Mouse (Mus musculus): ENCODE data around the gene Adamts6. TPM values are rescaled to one million over a fixed set of nuclear protein-coding genes. Genes with fewer than 3 reads are reported as not detected.
A peak's percentile ranks its signal among the peaks of the same experiment; 100 is the strongest.

The Adamts6 gene
- 3.9 and 4.5 TPM in 2 replicates for polyA plus RNA-seq (2016; fragmentation: Nextera tagmentation; extraction: Ambion mirVana)

- ATAC-seq (ENCODE audit: insufficient number of reproducible peaks, insufficient read depth, low FRiP score, low TSS enrichment, low read depth): no peak
- under 1% methylated on average over 23 of the region's 23 CpGs for WGBS
These were observed at the start of gene Adamts6 for GRCm38 (mm10) chr13:104287366-104288225. Gene Adamts6 (plus strand): TSS chr13:104287835.

DNA sequence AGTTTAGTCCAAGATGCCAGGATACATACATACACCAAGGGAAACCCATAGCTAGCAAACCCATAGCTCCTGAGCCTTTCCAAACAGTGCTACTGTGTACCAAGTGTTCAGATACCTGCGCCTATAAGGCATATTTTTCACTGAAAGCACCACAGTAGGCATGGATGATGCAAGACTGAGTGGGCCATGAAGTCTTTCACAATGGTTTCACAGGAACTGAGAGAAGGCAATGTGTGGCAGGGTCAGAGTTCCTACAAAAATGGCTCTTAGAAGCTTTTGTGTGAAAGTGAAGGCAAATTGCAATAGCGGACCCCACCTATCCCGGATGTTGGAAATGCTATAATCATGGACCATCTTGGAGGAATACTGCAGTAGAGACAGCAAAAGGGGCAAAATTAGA, 28.6 kb upstream of the Adamts6 start:
- Histone ChIP-seq H3K4me1 (replicated peaks) (no peaks in the 10 kb centered on the region), H3K27ac (no peak overlapping the region), H3K9me3 (peaks cover 3% of the 10 kb centered on the region; the same call in 1 of the 2 replicates), H3K4me2 (no peak overlapping the region), H3K27me3 (no peaks in the 10 kb centered on the region), H3K36me3 (no peaks in the 10 kb centered on the region), H3K9ac (replicated peaks) (no peak overlapping the region), H3K4me3 (replicated peaks) (no peak overlapping the region)
- no peak for ATAC-seq (ENCODE audit: insufficient number of reproducible peaks, insufficient read depth, low FRiP score, low TSS enrichment, low read depth)
- 94% methylated on average over 3 of the region's 3 CpGs for WGBS

More at GRCm38 (mm10) chr13:104287366-104288225, at the start of gene Adamts6:
- peak within 1 kb of the TSS; percentile 40 for H3K4me3 ChIP-seq (replicated peaks)
- H3K4me1 ChIP-seq (replicated peaks): no peaks in the 10 kb centered on the region; the same call in 1 of the 2 replicates
- no peaks in the 10 kb centered on the region for H3K27me3 ChIP-seq
- no peaks in the 10 kb centered on the region for H3K36me3 ChIP-seq
- no peaks in the 10 kb centered on the region for H3K9me3 ChIP-seq
- peak within 1 kb of the TSS; percentile 76 for H3K4me2 ChIP-seq
- H3K9ac ChIP-seq (replicated peaks): peak within 1 kb of the TSS; percentile 63
- peak within 1 kb of the TSS; percentile 91 for H3K27ac ChIP-seq

GRCm38 (mm10) chr13:104285031-104285431, 2.6 kb upstream of the Adamts6 start:
- ATAC-seq (ENCODE audit: insufficient number of reproducible peaks, insufficient read depth, low FRiP score, low TSS enrichment, low read depth): no peak
- H3K9me3 ChIP-seq: no peaks in the 10 kb centered on the region
- no peak overlapping the region for H3K4me3 ChIP-seq (replicated peaks)
- no peak overlapping the region for H3K9ac ChIP-seq (replicated peaks)
- peak overlapping the region; percentile 76 for H3K4me2 ChIP-seq
- H3K27ac ChIP-seq: peak overlapping the region; percentile 75; the same call in 1 of the 2 replicates
- H3K36me3 ChIP-seq: no peaks in the 10 kb centered on the region
- WGBS: 3% methylated on average over 2 of the region's 2 CpGs
- H3K4me1 ChIP-seq (replicated peaks): no peaks in the 10 kb centered on the region; the same call in 1 of the 2 replicates
- no peaks in the 10 kb centered on the region for H3K27me3 ChIP-seq

GRCm38 (mm10) chr13:104285737-104286311, 1.8 kb upstream of the Adamts6 start:
- Histone ChIP-seq H3K4me2 (peak overlapping the region; percentile 76), H3K4me3 (replicated peaks) (peak overlapping the region; percentile 40), H3K27me3 (no peaks in the 10 kb centered on the region), H3K4me1 (replicated peaks) (no peaks in the 10 kb centered on the region; the same call in 1 of the 2 replicates), H3K9me3 (no peaks in the 10 kb centered on the region), H3K9ac (replicated peaks) (peak overlapping the region; percentile 53), H3K27ac (peak overlapping the region; percentile 75), H3K36me3 (no peaks in the 10 kb centered on the region)
- 3% methylated on average over 10 of the region's 10 CpGs for WGBS
- no peak for ATAC-seq (ENCODE audit: insufficient number of reproducible peaks, insufficient read depth, low FRiP score, low TSS enrichment, low read depth)

DNA sequence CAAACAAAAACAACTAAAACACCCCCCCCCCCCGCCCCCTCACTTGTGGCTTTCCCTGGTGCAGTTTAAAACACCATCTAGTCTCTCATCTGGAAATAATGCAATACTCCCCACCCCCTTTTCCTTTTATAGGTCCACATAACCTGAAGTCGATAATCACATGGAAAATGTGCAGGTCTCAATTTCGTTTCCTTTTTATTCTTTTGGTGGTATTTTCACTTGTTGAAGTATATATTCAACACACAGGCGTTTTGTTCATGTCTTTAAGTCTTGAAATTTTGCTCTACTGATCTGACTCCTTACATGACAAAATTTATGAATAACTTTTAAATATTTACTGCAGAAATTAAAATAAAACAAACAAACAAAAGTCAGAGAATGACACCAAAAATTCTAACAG, 1.3 kb upstream of the Adamts6 start:
- Histone ChIP-seq H3K4me2 (peak overlapping the region; percentile 76), H3K9me3 (no peaks in the 10 kb centered on the region), H3K27me3 (no peaks in the 10 kb centered on the region), H3K27ac (peak overlapping the region; percentile 91), H3K4me3 (replicated peaks) (peak overlapping the region; percentile 40), H3K36me3 (no peaks in the 10 kb centered on the region), H3K9ac (replicated peaks) (peak overlapping the region; percentile 53; the same call in 1 of the 2 replicates), H3K4me1 (replicated peaks) (no peaks in the 10 kb centered on the region; the same call in 1 of the 2 replicates)
- ATAC-seq (ENCODE audit: insufficient number of reproducible peaks, insufficient read depth, low FRiP score, low TSS enrichment, low read depth): no peak
- WGBS: 0% methylated on average over 4 of the region's 4 CpGs

DNA sequence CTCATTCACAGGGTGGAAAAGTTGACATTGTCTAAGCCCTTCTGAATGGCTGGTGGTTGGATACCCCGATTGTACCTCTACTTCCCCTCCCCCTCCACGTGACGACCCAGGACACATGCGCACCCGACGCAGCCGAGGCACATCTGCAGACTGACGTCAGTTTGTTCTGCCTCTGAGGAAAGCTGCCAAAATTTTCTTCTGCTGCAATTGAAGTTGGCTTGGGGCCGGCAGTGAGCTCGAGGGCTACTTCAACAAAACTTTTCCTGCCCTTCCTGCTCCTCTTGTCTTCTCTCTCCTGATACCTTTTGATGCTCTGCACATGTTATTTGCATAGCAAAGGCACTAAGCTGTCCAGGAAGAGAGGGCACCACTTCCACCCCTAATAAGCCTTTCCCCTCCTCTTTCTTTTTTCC, 732 bp upstream of the Adamts6 start:
- H3K9me3 ChIP-seq: no peaks in the 10 kb centered on the region
- ATAC-seq (ENCODE audit: insufficient number of reproducible peaks, insufficient read depth, low FRiP score, low TSS enrichment, low read depth): peak; percentile 86
- under 1% methylated on average over 10 of the region's 10 CpGs for WGBS
- H3K4me3 ChIP-seq (replicated peaks): peak overlapping the region; percentile 40
- no peaks in the 10 kb centered on the region; the same call in 1 of the 2 replicates for H3K4me1 ChIP-seq (replicated peaks)
- H3K4me2 ChIP-seq: peak overlapping the region; percentile 76
- H3K9ac ChIP-seq (replicated peaks): peak overlapping the region; percentile 37
- H3K36me3 ChIP-seq: no peaks in the 10 kb centered on the region
- no peaks in the 10 kb centered on the region for H3K27me3 ChIP-seq
- H3K27ac ChIP-seq: peak overlapping the region; percentile 91

DNA sequence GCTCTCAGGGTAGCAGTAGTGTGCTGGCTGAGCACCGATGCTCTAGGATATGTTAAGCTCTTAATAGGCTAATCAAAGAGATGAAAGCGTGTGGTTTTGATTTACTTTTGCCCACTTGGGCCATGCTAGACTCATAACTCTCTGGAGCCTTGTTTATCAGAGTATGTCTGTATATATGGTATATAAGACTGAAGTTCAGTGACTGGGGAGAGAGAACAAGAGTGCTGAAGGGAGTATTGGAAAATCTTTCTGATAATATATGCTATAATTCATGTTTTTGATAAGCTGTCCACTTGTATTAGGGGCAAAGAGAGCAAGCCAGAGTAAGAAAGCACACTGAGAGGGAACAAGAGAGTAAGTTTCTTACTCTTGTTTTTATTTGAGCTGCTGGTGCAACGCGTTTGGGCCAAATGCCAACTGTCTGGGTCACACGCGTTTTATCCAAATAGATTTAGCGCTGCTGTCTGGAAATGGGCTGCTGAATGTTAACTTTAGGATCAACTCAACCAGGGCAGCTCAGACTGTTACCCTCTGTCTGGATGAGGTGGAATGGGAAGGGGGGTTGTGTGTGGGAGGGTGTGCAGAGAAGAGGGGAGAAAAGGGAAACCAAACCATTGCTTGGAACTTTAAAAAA, 708 bp downstream of the Adamts6 start:
- 2% methylated on average over 7 of the region's 7 CpGs for WGBS
- Histone ChIP-seq H3K4me3 (replicated peaks) (peak overlapping the region; percentile 40), H3K9me3 (no peaks in the 10 kb centered on the region), H3K9ac (replicated peaks) (peak overlapping the region; percentile 63), H3K27ac (peak overlapping the region; percentile 91), H3K4me1 (replicated peaks) (no peaks in the 10 kb centered on the region; the same call in 1 of the 2 replicates), H3K4me2 (peak overlapping the region; percentile 76), H3K27me3 (no peaks in the 10 kb centered on the region), H3K36me3 (no peaks in the 10 kb centered on the region)
- peak; percentile 83 for ATAC-seq (ENCODE audit: insufficient number of reproducible peaks, insufficient read depth, low FRiP score, low TSS enrichment, low read depth)

GRCm38 (mm10) chr13:104289176-104289575, 1.5 kb downstream of the Adamts6 start:
- Histone ChIP-seq H3K27ac (no peak overlapping the region), H3K4me2 (peak overlapping the region; percentile 76), H3K9ac (replicated peaks) (no peak overlapping the region), H3K4me1 (replicated peaks) (no peaks in the 10 kb centered on the region; the same call in 1 of the 2 replicates), H3K27me3 (no peaks in the 10 kb centered on the region), H3K36me3 (no peaks in the 10 kb centered on the region), H3K4me3 (replicated peaks) (peak overlapping the region; percentile 40), H3K9me3 (no peaks in the 10 kb centered on the region)
- ATAC-seq (ENCODE audit: insufficient number of reproducible peaks, insufficient read depth, low FRiP score, low TSS enrichment, low read depth): no peak

GRCm38 (mm10) chr13:104295472-104295871, 7.8 kb downstream of the Adamts6 start:
- Histone ChIP-seq H3K27ac (no peak overlapping the region), H3K9me3 (no peaks in the 10 kb centered on the region), H3K9ac (replicated peaks) (no peak overlapping the region), H3K4me1 (replicated peaks) (no peaks in the 10 kb centered on the region), H3K4me3 (replicated peaks) (no peak overlapping the region), H3K4me2 (no peak overlapping the region), H3K36me3 (peaks cover 7% of the 10 kb centered on the region), H3K27me3 (no peaks in the 10 kb centered on the region)
- no peak for ATAC-seq (ENCODE audit: insufficient number of reproducible peaks, insufficient read depth, low FRiP score, low TSS enrichment, low read depth)
- 91% methylated on average over 1 of the region's 1 CpGs for WGBS

DNA sequence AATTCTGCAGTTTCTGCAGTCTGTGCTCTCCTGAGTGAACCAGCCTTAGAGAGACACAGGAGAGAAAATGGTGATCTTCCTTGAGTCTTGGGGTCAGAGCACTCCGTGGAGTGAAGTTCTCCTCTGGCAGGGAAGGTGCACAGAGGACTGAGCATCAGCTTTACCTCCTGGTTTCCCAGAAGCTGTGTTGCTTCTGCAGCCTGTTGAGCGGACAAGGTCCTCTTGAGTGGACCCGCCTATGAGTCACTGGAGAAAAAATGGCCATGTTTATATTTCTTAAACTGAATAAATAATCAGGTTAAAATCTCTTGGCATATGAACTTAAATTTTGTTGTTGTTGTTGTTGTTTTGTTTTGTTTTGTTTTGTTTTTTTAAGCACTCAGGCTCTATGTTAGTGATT, 41.7 kb downstream of the Adamts6 start:
- no peaks in the 10 kb centered on the region for H3K9me3 ChIP-seq
- H3K36me3 ChIP-seq: peaks cover 10% of the 10 kb centered on the region; the same call in 1 of the 2 replicates
- H3K4me3 ChIP-seq (replicated peaks): no peak overlapping the region
- H3K4me1 ChIP-seq (replicated peaks): peaks cover 9% of the 10 kb centered on the region; the same call in 1 of the 2 replicates
- no peak overlapping the region for H3K4me2 ChIP-seq
- H3K27ac ChIP-seq: no peak overlapping the region
- WGBS: 92% methylated on average over 3 of the region's 3 CpGs
- H3K27me3 ChIP-seq: no peaks in the 10 kb centered on the region
- ATAC-seq (ENCODE audit: insufficient number of reproducible peaks, insufficient read depth, low FRiP score, low TSS enrichment, low read depth): no peak; the same call in 1 of the 2 replicates
- no peak overlapping the region for H3K9ac ChIP-seq (replicated peaks)

- ATAC-seq (ENCODE audit: insufficient number of reproducible peaks, insufficient read depth, low FRiP score, low TSS enrichment, low read depth): no peak
- Histone ChIP-seq H3K36me3 (peaks cover 10% of the 10 kb centered on the region; the same call in 1 of the 2 replicates), H3K27me3 (no peaks in the 10 kb centered on the region), H3K4me2 (no peak overlapping the region), H3K4me3 (replicated peaks) (no peak overlapping the region), H3K9ac (replicated peaks) (no peak overlapping the region), H3K4me1 (replicated peaks) (peaks cover 9% of the 10 kb centered on the region; the same call in 1 of the 2 replicates), H3K27ac (no peak overlapping the region), H3K9me3 (no peaks in the 10 kb centered on the region)
- WGBS: 45% methylated on average over 2 of the region's 2 CpGs
These were observed 42.1 kb downstream of the Adamts6 start for GRCm38 (mm10) chr13:104329742-104330141.

All from limb, embryonic 12.5 days (tissue).